In the genomic region with DNA sequence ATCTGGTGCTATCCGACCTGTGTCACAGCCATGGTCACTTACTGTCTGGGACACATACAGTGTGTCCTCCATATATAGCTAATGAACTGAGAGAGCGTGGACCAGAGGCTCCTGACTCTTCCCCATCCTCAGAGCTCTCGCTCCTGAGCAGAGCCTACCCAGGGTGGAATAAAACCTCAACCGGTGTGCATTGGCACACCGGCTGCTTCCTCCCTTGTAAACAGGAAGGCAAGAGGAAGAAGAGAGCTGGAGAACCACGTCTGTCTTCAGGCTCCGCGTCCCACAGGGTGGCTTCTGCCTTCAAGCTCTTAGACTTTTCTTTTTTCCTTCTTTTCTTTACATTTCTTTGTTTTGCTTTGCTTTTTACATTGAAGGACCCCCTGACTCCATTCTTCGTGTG, we compare ENCODE assay signal across 36 mouse cellular contexts. TPM values are rescaled to one million over a fixed set of nuclear protein-coding genes. Genes with fewer than 3 reads are reported as not detected.
A peak's percentile ranks its signal among the peaks of the same experiment; 100 is the strongest.
DNase-seq lines count a peak whose midpoint lies in the region; ATAC-seq lines count a peak whose summit lies in the region.
"Had no signal": no experiment of that assay in that cellular context is flagged by ENCODE, and none has a peak within 500 bp of the region (broad histone marks: within the 10 kb centered on the region; RNA-seq: fewer than 3 reads in every experiment).

No protein-coding gene starts in this region.

- ATAC-seq in liver, embryonic 16.5 days (ENCODE audit: low read depth) = no peak
- ATAC-seq in liver, embryonic 11.5 days (replicated peaks; ENCODE audit: low FRiP score) = no peak
- ATAC-seq in neutrophil, adult 5-6 weeks (ENCODE audit: extremely low read depth, insufficient number of reproducible peaks, low FRiP score, poor library complexity, severe bottlenecking) = 0 out of 2 replicates have a peak, but pooled peaks have one; percentile 17
- ATAC-seq: forebrain, embryonic 14.5 days; forebrain, postnatal 0 days; hindbrain, embryonic 16.5 days; Patski had no signal

- H3K4me2 ChIP-seq in liver, embryonic 16.5 days (ENCODE audit: low read depth, low read length) = no peak overlapping the region
- no peak overlapping the region for H3K4me2 ChIP-seq in liver, embryonic 11.5 days
- H3K4me2 ChIP-seq: embryonic facial prominence, embryonic 12.5 days; embryonic facial prominence, embryonic 15.5 days; heart, embryonic 11.5 days; hindbrain, embryonic 13.5 days had no signal

- H3K36me3 ChIP-seq in liver, embryonic 16.5 days (ENCODE audit: control insufficient read depth, insufficient read depth) = no peaks in the 10 kb centered on the region
- no peaks in the 10 kb centered on the region for H3K36me3 ChIP-seq in liver, embryonic 11.5 days (ENCODE audit: control insufficient read depth, insufficient read depth, low read length)
- H3K36me3 ChIP-seq: embryonic facial prominence, embryonic 12.5 days; embryonic facial prominence, embryonic 15.5 days; G1E; hindbrain, embryonic 13.5 days had no signal

- no peak overlapping the region for H3K4me3 ChIP-seq in liver, embryonic 16.5 days (ENCODE audit: low read depth, low read length)
- no peak overlapping the region for H3K4me3 ChIP-seq in liver, embryonic 11.5 days (ENCODE audit: low read depth, low read length)
- H3K4me3 ChIP-seq: embryonic facial prominence, embryonic 12.5 days; embryonic facial prominence, embryonic 15.5 days; gastrocnemius, adult 2 months; hindbrain, embryonic 13.5 days had no signal

- no peaks in the 10 kb centered on the region for H3K27me3 ChIP-seq in liver, embryonic 16.5 days (ENCODE audit: control insufficient read depth, insufficient read depth, low read depth, low read length)
- H3K27me3 ChIP-seq in liver, embryonic 11.5 days (replicated peaks; ENCODE audit: control insufficient read depth, insufficient read depth, low read length) = no peaks in the 10 kb centered on the region
- H3K27me3 ChIP-seq: embryonic facial prominence, embryonic 12.5 days; embryonic facial prominence, embryonic 15.5 days; hindbrain, embryonic 13.5 days; Patski had no signal

- WGBS in liver, embryonic 16.5 days (ENCODE audit: insufficient replicate concordance) = 38% methylated on average over 9 of the region's 9 CpGs
- WGBS in liver, embryonic 11.5 days = 70% methylated on average over 9 of the region's 9 CpGs

- H3K4me1 ChIP-seq in liver, embryonic 16.5 days (ENCODE audit: control insufficient read depth, low read depth, low read length) = no peaks in the 10 kb centered on the region; the same call in 1 of the 2 replicates
- no peaks in the 10 kb centered on the region for H3K4me1 ChIP-seq in liver, embryonic 11.5 days (replicated peaks; ENCODE audit: control insufficient read depth, insufficient read depth, low read length)
- H3K4me1 ChIP-seq: embryonic facial prominence, embryonic 15.5 days had no signal

- 0 out of 2 replicates have a peak overlapping the region, but pooled peaks have one; percentile 3 for H3K27ac ChIP-seq in liver, embryonic 16.5 days (ENCODE audit: low read length)
- H3K27ac ChIP-seq in liver, embryonic 11.5 days (ENCODE audit: low read depth, low read length) = no peak overlapping the region
- H3K27ac ChIP-seq: embryonic facial prominence, embryonic 12.5 days; embryonic facial prominence, embryonic 15.5 days; gastrocnemius, adult 2 months; hindbrain, embryonic 13.5 days had no signal

- no peaks in the 10 kb centered on the region; the same call in 1 of the 2 replicates for H3K9me3 ChIP-seq in liver, embryonic 16.5 days (replicated peaks; ENCODE audit: control insufficient read depth, low read length)
- no peaks in the 10 kb centered on the region for H3K9me3 ChIP-seq in liver, embryonic 11.5 days (ENCODE audit: control insufficient read depth, low read length)
- H3K9me3 ChIP-seq: embryonic facial prominence, embryonic 12.5 days; embryonic facial prominence, embryonic 15.5 days; hindbrain, embryonic 13.5 days had no signal

- no peak for DNase-seq in liver, embryonic 11.5 days (ENCODE audit: low spot score)
- peak; percentile 42 for DNase-seq in thymus, postnatal 0 days (ENCODE audit: low spot score)
- DNase-seq in thymus, postnatal 10 days (ENCODE audit: low spot score in 2 of 2) = no peak
- peak; percentile 42 to 55 for DNase-seq in thymus, postnatal 36 days
- no peak for DNase-seq in cerebellum, postnatal 4 days (ENCODE audit: low spot score in 2 of 2)
- no peak for DNase-seq in cerebellum, postnatal 10 days
- DNase-seq: adrenal gland, adult 2 months; adrenal gland, postnatal 14 days; B cell, adult 2 months; cerebellum, adult 11-12 months; cerebellum, adult 8-10 months; cerebellum, postnatal 14 days; forebrain, postnatal 0 days; gastrocnemius, adult 2 months; gastrocnemius, postnatal 14 days; heart, adult 11 months had no signal

- no peak overlapping the region for H3K9ac ChIP-seq in liver, embryonic 16.5 days (ENCODE audit: low read depth, low read length)
- no peak overlapping the region for H3K9ac ChIP-seq in liver, embryonic 11.5 days (ENCODE audit: low read depth, low read length)
- H3K9ac ChIP-seq: embryonic facial prominence, embryonic 12.5 days; embryonic facial prominence, embryonic 15.5 days; forebrain, postnatal 0 days; hindbrain, embryonic 13.5 days had no signal

RNA-seq across cellular contexts. Expression of a gene that starts 8.8 kb away (rescaled TPM):
- polyA plus RNA-seq in liver, embryonic 16.5 days (2015; fragmentation: Nextera tagmentation; extraction: Ambion mirVana) = 3.1 and 4.2 TPM in 2 replicates
- 0.32 and 0.34 TPM in 2 replicates for polyA plus RNA-seq in liver, embryonic 11.5 days (2014; fragmentation: Nextera tagmentation; extraction: Ambion mirVana)
- polyA plus RNA-seq in thymus, postnatal 0 days (2015; fragmentation: Nextera tagmentation; extraction: Ambion mirVana) = 12.4 and 13.0 TPM in 2 replicates
- 148 and 162 TPM in 2 replicates for total RNA-seq in neutrophil, adult 5-6 weeks (2017)
- total RNA-seq: CH12.LX; forebrain, postnatal 0 days; G1E; gastrocnemius, adult 2 months had no signal
- polyA plus RNA-seq: embryonic facial prominence, embryonic 12.5 days; forebrain, embryonic 14.5 days had no signal

RNA-seq across cellular contexts. Expression of a gene that starts 27.6 kb away (rescaled TPM):
- 0.09 and 0.11 TPM in 2 replicates for polyA plus RNA-seq in liver, embryonic 16.5 days (2015; fragmentation: Nextera tagmentation; extraction: Ambion mirVana)
- polyA plus RNA-seq in liver, embryonic 11.5 days (2014; fragmentation: Nextera tagmentation; extraction: Ambion mirVana) = 0.56 and 0.96 TPM in 2 replicates
- polyA plus RNA-seq in thymus, postnatal 0 days (2015; fragmentation: Nextera tagmentation; extraction: Ambion mirVana) = 1.2 and 1.5 TPM in 2 replicates
- not detected in 2 replicates for total RNA-seq in neutrophil, adult 5-6 weeks (2017)
- total RNA-seq: adrenal gland, adult 2 months; adrenal gland, postnatal 14 days; adrenal gland, postnatal 4 days; forebrain, postnatal 0 days had no signal
- polyA plus RNA-seq: adrenal gland, adult 2 months; forebrain, embryonic 11.5 days; forebrain, embryonic 14.5 days; heart, embryonic 14.5 days; hindbrain, embryonic 13.5 days; Patski had no signal

RNA-seq across cellular contexts. Expression of a gene that starts 40.4 kb away (rescaled TPM):
- polyA plus RNA-seq in liver, embryonic 16.5 days (2015; fragmentation: Nextera tagmentation; extraction: Ambion mirVana) = not detected in 2 replicates
- not detected in 2 replicates for polyA plus RNA-seq in liver, embryonic 11.5 days (2014; fragmentation: Nextera tagmentation; extraction: Ambion mirVana)
- polyA plus RNA-seq in thymus, postnatal 0 days (2015; fragmentation: Nextera tagmentation; extraction: Ambion mirVana) = 0.46 and 0.77 TPM in 2 replicates
- total RNA-seq in neutrophil, adult 5-6 weeks (2017) = 0.12 TPM in 1 of 2 replicates, not detected in the other
- total RNA-seq: adrenal gland, adult 2 months; adrenal gland, postnatal 14 days; CH12.LX; common myeloid progenitor, adult 5-6 weeks; forebrain, postnatal 0 days; G1E; gastrocnemius, adult 2 months; gastrocnemius, postnatal 14 days; heart, adult 8-10 months; heart, postnatal 25 days; hematopoietic stem cell, adult 5-6 weeks had no signal
- polyA plus RNA-seq: adrenal gland, adult 2 months; brain, embryonic 14.5 days; embryonic facial prominence, embryonic 12.5 days; embryonic facial prominence, embryonic 15.5 days; forebrain, embryonic 14.5 days; G1E; heart, embryonic 11.5 days; heart, embryonic 14.5 days; heart, postnatal 0 days; hindbrain, embryonic 13.5 days; hindbrain, embryonic 16.5 days; Patski had no signal

Comparison
In these comparisons a context has a peak if more than half of its experiments do, and no peak if none do; other contexts are left out.
1. DNase-seq: peak in thymus, postnatal 0 days (single experiment) and thymus, postnatal 36 days (2 of 2); none in liver, embryonic 11.5 days (single experiment), thymus, postnatal 10 days (0 of 2), cerebellum, postnatal 4 days (0 of 2) and cerebellum, postnatal 10 days (0 of 2).